Mouse (Mus musculus): ENCODE results near the gene Sipa1l3.

DNA sequence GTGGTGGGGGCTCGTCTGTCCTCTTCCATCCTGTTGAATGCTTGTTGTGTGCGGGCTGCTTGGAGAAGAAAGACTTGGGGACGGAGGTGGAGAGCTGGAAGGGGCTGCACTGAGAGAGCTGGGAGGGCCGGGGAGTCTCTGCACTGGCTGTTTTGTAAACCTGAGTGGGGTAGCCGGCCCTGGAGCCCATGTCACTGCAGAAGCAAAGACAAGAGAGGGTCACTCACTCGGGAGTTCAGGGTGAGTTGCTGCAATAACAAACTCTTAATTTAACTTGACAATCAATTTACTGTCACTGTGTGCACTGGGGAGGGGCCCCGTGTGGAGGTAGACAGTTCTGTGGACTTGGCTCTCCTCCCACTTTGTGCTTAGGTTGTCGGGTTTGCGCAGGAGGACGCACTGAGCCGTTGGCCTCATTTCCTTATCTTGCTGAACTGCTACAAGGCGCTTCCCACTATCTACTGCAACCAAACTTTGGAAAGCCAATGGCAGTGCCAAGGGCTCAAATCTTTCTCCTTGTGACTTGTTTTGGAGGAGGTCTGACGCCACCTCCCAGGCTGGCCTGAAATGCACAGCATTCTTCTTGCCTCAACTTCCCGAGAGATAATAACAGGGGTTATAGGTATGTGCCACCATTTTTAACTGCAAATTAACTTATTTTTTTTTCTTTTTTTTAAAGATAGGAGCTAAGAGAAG is 179.3 kb downstream of the Sipa1l3 start:
- TF ChIP-seq POLR2A (IDR thresholded peaks at IDR 0.05; ENCODE audit: control insufficient read depth, low read depth, low read length) (no peak), CTCF (IDR thresholded peaks at IDR 0.05; ENCODE audit: control insufficient read depth, insufficient read depth, insufficient replicate concordance, low read depth, low read length) (no peak)

Measured in testis, adult 2 months (tissue).